Mouse (Mus musculus): Measurements from ENCODE around the gene Snx32. TPM values are rescaled to one million over a fixed set of nuclear protein-coding genes. Genes with fewer than 3 reads are reported as not detected.

Gene Snx32
- polyA plus RNA-seq, 1 experiment from 2014 or later, result 16.3 TPM

DNA sequence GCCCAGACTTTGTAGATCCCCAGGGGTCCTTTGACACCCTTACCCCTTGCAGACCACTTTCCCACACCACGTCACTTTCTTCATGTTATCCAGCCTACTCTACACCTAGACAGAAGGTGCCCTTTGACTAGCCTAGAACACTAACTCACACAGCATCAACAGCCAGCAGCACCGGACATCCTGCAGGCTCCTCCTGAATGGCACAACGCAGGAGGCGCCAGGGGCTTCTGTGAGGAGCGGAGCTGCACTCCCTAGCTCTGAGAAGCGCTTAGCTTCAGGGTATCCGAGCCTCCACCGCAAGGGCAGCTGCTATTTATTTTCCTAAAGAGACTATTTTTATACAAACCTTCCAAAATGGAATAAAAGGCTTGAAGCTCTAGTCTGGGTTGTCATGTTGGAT, 54.8 kb downstream of the Snx32 start:
- H3K9me3 ChIP-seq (replicated peaks), result no peaks in the 10 kb centered on the region
- peak overlapping the region; percentile 91 for H3K27ac ChIP-seq (ENCODE audit: poor library complexity, severe bottlenecking)
- peaks cover 35% of the 10 kb centered on the region for H3K4me1 ChIP-seq (replicated peaks)
- WGBS, result 49% methylated on average over 8 of the region's 8 CpGs
- H3K9ac ChIP-seq, result peak overlapping the region; percentile 94
- peak overlapping the region; percentile 98 for H3K4me2 ChIP-seq
- ATAC-seq (ENCODE audit: insufficient number of reproducible peaks, low FRiP score), result no peak
- peak overlapping the region; percentile 89 for H3K4me3 ChIP-seq
- peaks cover 10% of the 10 kb centered on the region; the same call in 1 of the 2 replicates for H3K27me3 ChIP-seq (replicated peaks)
- peaks cover 11% of the 10 kb centered on the region for H3K36me3 ChIP-seq

- Histone ChIP-seq H3K9me3 (replicated peaks) (no peaks in the 10 kb centered on the region), H3K4me3 (peak overlapping the region; percentile 89), H3K27ac (ENCODE audit: poor library complexity, severe bottlenecking) (no peak overlapping the region), H3K4me2 (peak overlapping the region; percentile 98), H3K36me3 (peaks cover 11% of the 10 kb centered on the region), H3K27me3 (replicated peaks) (peaks cover 15% of the 10 kb centered on the region), H3K4me1 (replicated peaks) (peaks cover 37% of the 10 kb centered on the region), H3K9ac (peak overlapping the region; percentile 94)
- ATAC-seq (ENCODE audit: insufficient number of reproducible peaks, low FRiP score), result no peak
- WGBS, result 72% methylated on average over 12 of the region's 12 CpGs
These were observed 55.3 kb downstream of the Snx32 start for GRCm38 (mm10) chr19:5455037-5455436.

DNA sequence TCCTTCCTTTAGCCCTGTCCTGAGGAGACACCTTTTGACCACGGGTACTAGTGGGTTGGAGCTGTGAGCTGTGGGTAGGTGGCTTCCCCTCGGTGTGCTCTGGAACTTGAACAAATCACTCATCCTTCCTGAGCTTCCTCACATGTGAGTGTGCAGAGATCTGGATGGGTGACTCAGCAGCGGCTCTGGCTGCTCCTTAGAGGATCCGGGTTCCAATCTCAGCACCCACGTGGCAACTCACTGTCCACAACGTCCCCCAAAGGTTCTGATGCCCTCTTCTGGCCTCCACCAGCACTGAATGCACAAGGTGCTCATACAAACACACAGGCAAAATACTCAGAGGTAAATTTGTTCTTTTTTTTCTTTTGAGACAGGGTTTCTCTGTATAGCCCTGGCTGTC, 58.6 kb downstream of the Snx32 start:
- Histone ChIP-seq H3K4me1 (replicated peaks) (peaks cover 43% of the 10 kb centered on the region), H3K9ac (no peak overlapping the region), H3K27ac (ENCODE audit: poor library complexity, severe bottlenecking) (no peak overlapping the region), H3K4me3 (no peak overlapping the region), H3K36me3 (peaks cover 11% of the 10 kb centered on the region), H3K9me3 (replicated peaks) (no peaks in the 10 kb centered on the region), H3K27me3 (replicated peaks) (peaks cover 41% of the 10 kb centered on the region), H3K4me2 (no peak overlapping the region)
- ATAC-seq (ENCODE audit: insufficient number of reproducible peaks, low FRiP score), result no peak
- 74% methylated on average over 6 of the region's 6 CpGs for WGBS

DNA sequence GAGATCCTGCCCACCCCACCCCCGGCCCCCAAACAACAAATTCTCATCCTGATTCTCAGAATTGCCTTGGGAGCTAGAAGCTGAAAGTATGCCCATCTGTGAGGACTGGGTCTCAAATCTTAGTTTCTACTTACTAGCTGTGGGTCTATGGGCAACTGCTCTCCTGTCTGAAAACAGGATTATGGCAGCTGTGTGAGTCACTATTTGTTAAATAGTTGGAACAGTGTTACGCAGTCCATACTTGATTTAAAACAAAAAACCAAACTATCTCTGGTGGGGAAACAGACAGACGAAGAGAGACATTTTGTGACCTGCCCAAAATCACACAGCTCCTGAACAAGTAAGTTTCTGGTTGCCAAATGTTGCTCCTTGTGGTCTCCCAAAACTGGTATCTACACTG, 60.7 kb downstream of the Snx32 start:
- H3K27me3 ChIP-seq (replicated peaks), result peaks cover 62% of the 10 kb centered on the region
- peaks cover 9% of the 10 kb centered on the region for H3K36me3 ChIP-seq
- 78% methylated on average over 3 of the region's 3 CpGs for WGBS

GRCm38 (mm10) chr19:5448354-5449150, 61.8 kb downstream of the Snx32 start:
- 5% methylated on average over 36 of the region's 36 CpGs for WGBS
- Histone ChIP-seq H3K27ac (ENCODE audit: poor library complexity, severe bottlenecking) (no peak overlapping the region), H3K27me3 (replicated peaks) (peaks cover 72% of the 10 kb centered on the region), H3K36me3 (no peaks in the 10 kb centered on the region), H3K9ac (no peak overlapping the region; the same call in 1 of the 2 replicates), H3K4me3 (peak overlapping the region; percentile 55), H3K4me1 (replicated peaks) (peaks cover 21% of the 10 kb centered on the region), H3K4me2 (peak overlapping the region; percentile 99), H3K9me3 (replicated peaks) (no peaks in the 10 kb centered on the region)
- ATAC-seq (ENCODE audit: insufficient number of reproducible peaks, low FRiP score), result peak; percentile 84

More for the DNA sequence above, 60.7 kb downstream of the Snx32 start:
- H3K9ac ChIP-seq, result no peak overlapping the region
- H3K27ac ChIP-seq (ENCODE audit: poor library complexity, severe bottlenecking), result no peak overlapping the region
- H3K4me2 ChIP-seq, result no peak overlapping the region
- no peak for ATAC-seq (ENCODE audit: insufficient number of reproducible peaks, low FRiP score)
- H3K4me3 ChIP-seq, result no peak overlapping the region
- H3K9me3 ChIP-seq (replicated peaks), result no peaks in the 10 kb centered on the region
- H3K4me1 ChIP-seq (replicated peaks), result peaks cover 22% of the 10 kb centered on the region

DNA sequence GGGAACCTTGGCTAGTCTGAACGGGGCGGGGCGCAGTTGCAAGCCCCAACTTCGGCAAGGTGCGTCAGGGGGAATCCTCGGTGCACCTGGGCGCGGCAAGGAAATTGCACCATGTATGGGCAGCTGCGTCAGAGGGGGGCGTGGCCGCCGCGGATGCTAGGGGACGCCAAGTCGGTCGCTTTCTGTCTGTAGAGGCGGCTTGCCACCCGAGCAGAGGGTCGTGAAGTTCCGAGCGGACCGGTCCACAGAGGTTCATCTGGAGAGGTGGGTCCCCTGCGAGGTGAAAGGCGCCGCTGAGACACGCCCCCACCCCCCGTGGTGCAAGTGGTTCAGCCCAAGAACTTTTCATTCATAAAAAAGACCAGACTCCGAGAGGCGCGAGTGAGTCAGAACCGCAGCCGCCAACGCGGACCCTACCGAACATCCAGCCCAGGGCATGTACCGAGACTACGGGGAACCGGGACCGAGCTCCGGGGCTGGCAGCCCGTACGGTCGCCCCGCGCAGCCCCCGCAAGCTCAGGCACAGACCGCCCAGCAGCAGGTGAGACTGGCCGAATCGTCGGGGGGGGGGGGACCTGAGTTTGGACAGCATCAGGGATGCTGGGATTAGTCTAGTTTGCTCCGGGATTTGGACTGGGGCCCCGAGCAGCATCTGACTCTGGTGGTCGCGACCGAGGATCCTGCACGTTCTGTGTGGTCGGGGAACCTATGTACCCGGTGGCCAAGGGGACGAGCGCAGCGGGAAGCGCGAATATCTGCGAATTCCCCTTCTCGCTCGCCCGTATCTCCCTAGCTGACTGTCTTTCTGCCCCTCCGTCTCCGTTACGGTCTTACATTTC, 62.6 kb downstream of the Snx32 start, which contains the start of gene Fosl1:
Gene Fosl1 (plus strand): TSS at position 33 of the 839 bp plus-strand sequence.
- H3K27me3 ChIP-seq (replicated peaks), result peaks cover 73% of the 10 kb centered on the region
- peak within 1 kb of the TSS; percentile 55 for H3K4me3 ChIP-seq
- peaks cover 21% of the 10 kb centered on the region for H3K4me1 ChIP-seq (replicated peaks)
- ATAC-seq (ENCODE audit: insufficient number of reproducible peaks, low FRiP score), result peak; percentile 61
- H3K9ac ChIP-seq, result peak within 1 kb of the TSS; percentile 73
- peak within 1 kb of the TSS; percentile 99 for H3K4me2 ChIP-seq
- H3K9me3 ChIP-seq (replicated peaks), result no peaks in the 10 kb centered on the region
- under 1% methylated on average over 70 of the region's 70 CpGs for WGBS
- H3K36me3 ChIP-seq, result no peaks in the 10 kb centered on the region
- H3K27ac ChIP-seq (ENCODE audit: poor library complexity, severe bottlenecking), result no peak within 1 kb of the TSS

DNA sequence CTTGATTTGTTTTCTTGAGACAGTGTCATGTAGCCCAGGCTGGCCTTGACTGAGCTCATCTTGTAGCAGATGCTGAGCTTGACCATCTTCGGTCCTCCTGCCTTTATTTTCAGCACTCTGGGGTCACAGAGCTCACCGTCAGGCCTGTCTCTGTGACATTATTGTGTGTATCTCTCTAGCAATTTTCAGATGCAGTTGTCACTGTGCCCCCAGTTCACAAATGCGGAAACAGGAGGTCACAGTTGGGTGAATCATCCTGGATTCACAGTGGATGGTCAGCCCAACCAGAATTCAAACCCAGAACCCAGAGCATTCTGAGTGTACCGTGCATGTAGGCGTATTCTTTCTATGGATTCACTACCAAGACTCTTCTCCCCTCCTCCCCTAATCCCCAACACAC, 64.6 kb downstream of the Snx32 start:
- Histone ChIP-seq H3K4me1 (replicated peaks) (peaks cover 21% of the 10 kb centered on the region), H3K36me3 (no peaks in the 10 kb centered on the region), H3K4me3 (no peak overlapping the region), H3K9ac (no peak overlapping the region), H3K27ac (ENCODE audit: poor library complexity, severe bottlenecking) (no peak overlapping the region), H3K9me3 (replicated peaks) (no peaks in the 10 kb centered on the region), H3K27me3 (replicated peaks) (peaks cover 66% of the 10 kb centered on the region), H3K4me2 (no peak overlapping the region)
- 83% methylated on average over 5 of the region's 5 CpGs for WGBS
- no peak for ATAC-seq (ENCODE audit: insufficient number of reproducible peaks, low FRiP score)

DNA sequence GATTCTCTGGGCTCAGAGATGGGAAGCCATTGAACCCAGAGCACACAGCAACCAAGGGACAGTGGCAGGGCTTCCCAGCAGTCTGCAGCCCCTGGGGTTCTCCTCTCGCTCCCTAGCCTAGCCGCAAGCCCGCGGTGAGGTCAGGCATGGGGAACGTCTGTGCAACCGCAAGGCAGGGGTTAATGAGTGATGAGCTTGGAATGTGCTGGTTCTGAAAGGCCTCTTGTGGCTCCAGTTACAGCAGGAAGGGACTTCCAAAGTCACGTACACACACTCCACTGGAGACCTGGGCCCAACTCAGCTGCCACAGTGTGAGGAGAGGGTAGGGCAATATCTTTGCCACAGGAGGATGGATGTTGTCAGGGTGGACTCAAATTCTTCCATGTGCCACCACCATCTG, 65.4 kb downstream of the Snx32 start:
- peaks cover 58% of the 10 kb centered on the region for H3K27me3 ChIP-seq (replicated peaks)

DNA sequence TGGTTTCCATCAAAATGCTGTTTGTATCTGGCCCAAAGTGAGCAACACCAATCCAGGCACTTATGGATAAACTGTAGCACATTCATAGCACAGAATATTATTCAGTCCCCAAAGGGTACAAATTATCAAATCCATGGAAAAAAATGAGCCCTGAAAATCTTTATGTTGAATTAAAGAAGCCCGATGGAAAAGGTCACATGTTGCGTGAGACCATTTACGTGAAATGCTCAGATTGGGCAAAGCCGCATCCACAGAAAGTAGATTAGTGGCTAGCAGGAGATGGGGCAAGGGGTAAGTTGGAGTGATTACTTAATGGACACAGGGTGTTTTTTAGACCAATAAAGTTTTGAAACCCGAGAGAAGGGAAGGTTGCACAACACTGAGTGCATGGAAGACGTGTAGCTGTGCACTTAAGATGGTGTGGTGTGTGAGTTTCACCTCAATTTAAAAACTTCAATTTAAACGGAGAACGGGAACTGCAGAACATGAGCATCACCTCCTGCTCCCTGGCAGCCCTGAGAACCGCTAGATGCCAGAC, 65.9 kb downstream of the Snx32 start:
- ATAC-seq (ENCODE audit: insufficient number of reproducible peaks, low FRiP score), result no peak

More for the DNA sequence above, 65.4 kb downstream of the Snx32 start:
- H3K4me1 ChIP-seq (replicated peaks), result peaks cover 18% of the 10 kb centered on the region
- no peak overlapping the region for H3K4me2 ChIP-seq
- H3K9ac ChIP-seq, result no peak overlapping the region
- peaks cover 4% of the 10 kb centered on the region; the same call in 1 of the 2 replicates for H3K9me3 ChIP-seq (replicated peaks)
- 23% methylated on average over 7 of the region's 7 CpGs for WGBS
- H3K4me3 ChIP-seq, result no peak overlapping the region
- no peak overlapping the region for H3K27ac ChIP-seq (ENCODE audit: poor library complexity, severe bottlenecking)
- no peak for ATAC-seq (ENCODE audit: insufficient number of reproducible peaks, low FRiP score)
- no peaks in the 10 kb centered on the region for H3K36me3 ChIP-seq

More for the DNA sequence above, 65.9 kb downstream of the Snx32 start:
- H3K4me2 ChIP-seq, result no peak overlapping the region
- peaks cover 17% of the 10 kb centered on the region for H3K4me1 ChIP-seq (replicated peaks)
- H3K27me3 ChIP-seq (replicated peaks), result peaks cover 56% of the 10 kb centered on the region
- H3K27ac ChIP-seq (ENCODE audit: poor library complexity, severe bottlenecking), result no peak overlapping the region
- 65% methylated on average over 9 of the region's 9 CpGs for WGBS
- no peak overlapping the region for H3K4me3 ChIP-seq
- H3K36me3 ChIP-seq, result no peaks in the 10 kb centered on the region
- no peak overlapping the region for H3K9ac ChIP-seq
- peaks cover 4% of the 10 kb centered on the region; the same call in 1 of the 2 replicates for H3K9me3 ChIP-seq (replicated peaks)

Data from heart, embryonic 12.5 days (tissue).